Mouse (Mus musculus) liver, embryonic 14.5 days (tissue): ENCODE measurements around the gene Stk40. TPM values are rescaled to one million over a fixed set of nuclear protein-coding genes. Genes with fewer than 3 reads are reported as not detected.

Experiments
- ATAC-seq: fragments of 200-750 bp; cut with Nextera tagmentation; 2 replicates; pipeline ENCODE4 v1.8.0; 2017; ENCODE audit warnings: moderate number of reproducible peaks, mild to moderate bottlenecking, moderate library complexity; ENCODE audit not compliant: insufficient read depth
- DNase-seq, 3 experiments: peaks; one replicate each; pipeline ENCODE4 v3.0.0-alpha.2; 2012 to 2013; ENCODE audit warnings: low read depth in 3 of 3, low spot score in 3 of 3
- H3K27ac ChIP-seq: fragments of 300-500 bp; sonication (generic); 2 replicates; pipeline ENCODE4 v1.5.1; 2014; ENCODE audit warnings: moderate library complexity, mild to moderate bottlenecking, control low read depth, inconsistent platforms
- H3K27me3 ChIP-seq: fragments of 300-500 bp; sonication (generic); 2 replicates; pipeline ENCODE4 v1.6.1; 2014; ENCODE audit warnings: mild to moderate bottlenecking, low read length, moderate library complexity; ENCODE audit not compliant: control insufficient read depth, insufficient read depth
- H3K36me3 ChIP-seq: fragments of 300-500 bp; sonication (generic); replicated peaks from 2 replicates; pipeline ENCODE4 v1.6.1; 2014; ENCODE audit warnings: low read depth; ENCODE audit not compliant: control insufficient read depth, insufficient read depth
- H3K4me1 ChIP-seq, 2 experiments: fragments of 200-500 bp in 1 of 2; fragments of 300-500 bp in 1 of 2; sonication (generic) in 1 of 2; replicated peaks; 2 replicates each; pipeline ENCODE4 v1.6.1; 2012 to 2014; ENCODE audit warnings: antibody characterized with exemption in 1 of 2, inconsistent platforms in 1 of 2, low read length in 1 of 2; ENCODE audit not compliant: control insufficient read depth in 2 of 2, insufficient read depth in 2 of 2
- H3K4me2 ChIP-seq: fragments of 300-500 bp; sonication (generic); 2 replicates; pipeline ENCODE4 v1.6.1; 2014; ENCODE audit warnings: low read depth, mild to moderate bottlenecking, control low read depth, moderate library complexity
- H3K4me3 ChIP-seq, 2 experiments: fragments of 200-500 bp in 1 of 2; fragments of 300-500 bp in 1 of 2; sonication (generic) in 1 of 2; 2 replicates each; pipeline ENCODE4 v1.5.1; 2012 to 2014; ENCODE audit warnings: low read depth in 2 of 2, low read length in 2 of 2, mild to moderate bottlenecking in 2 of 2, control low read depth in 1 of 2, inconsistent platforms in 1 of 2, moderate library complexity in 1 of 2; ENCODE audit not compliant: insufficient read depth in 1 of 2
- H3K9ac ChIP-seq: fragments of 300-500 bp; sonication (generic); replicated peaks from 2 replicates; pipeline ENCODE4 v1.6.1; 2014; ENCODE audit warnings: mild to moderate bottlenecking, control low read depth, moderate library complexity
- H3K9me3 ChIP-seq: fragments of 300-500 bp; sonication (generic); 2 replicates; pipeline ENCODE4 v1.6.1; 2016; ENCODE audit warnings: low read length, mixed read lengths; ENCODE audit not compliant: control insufficient read depth
- CTCF ChIP-seq: IDR thresholded peaks from 2 replicates; pipeline ENCODE4 v1.5.1; 2016; ENCODE audit warnings: antibody characterized with exemption, low read depth, control low read depth
- EP300 ChIP-seq: IDR thresholded peaks from 2 replicates; pipeline ENCODE4 v1.6.1; 2016; ENCODE audit warnings: antibody characterized with exemption, low read depth
- WGBS: fragments of 180-500 bp; shearing (Covaris S2); extraction: QIAGEN DNeasy Blood & Tissue Kit; methylation state at CpG from one replicate; pipeline ENCODE4 v1.1.7; 2014; ENCODE audit not compliant: insufficient replicate concordance; 5-methylcytosine and 5-hydroxymethylcytosine counted together
- polyA plus RNA-seq, 2 experiments: library from polyadenylated mRNA; depleted of rRNA in 1 of 2; stranded (reverse) in 1 of 2; unstranded in 1 of 2; fragments of >200 nt; fragmentation: Nextera tagmentation in 1 of 2; extraction: Ambion mirVana in 1 of 2; gene quantifications; 2 replicates each; pipeline versions ENCODE4 v1.2.1 to v1.2.3; 2012 to 2014

Gene Stk40
- polyA plus RNA-seq, 2 experiments, result 4.3 to 9.0 TPM

GRCm38 (mm10) chr4:126115871-126116521 lies 12.2 kb downstream of the Stk40 start:
- no peaks in the 10 kb centered on the region for H3K9me3 ChIP-seq
- H3K27ac ChIP-seq, result no peak overlapping the region
- H3K36me3 ChIP-seq, result no peaks in the 10 kb centered on the region
- H3K9ac ChIP-seq, result no peak overlapping the region
- H3K4me3 ChIP-seq, result no peak overlapping the region
- TF ChIP-seq CTCF (no peak), EP300 (no peak)
- 59% methylated on average over 6 of the region's 6 CpGs for WGBS
- H3K27me3 ChIP-seq, result no peaks in the 10 kb centered on the region
- DNase-seq (no peak), ATAC-seq (no peak)
- H3K4me1 ChIP-seq, result peaks cover 1 to 4% of the 10 kb centered on the region in 2 experiments
- no peak overlapping the region for H3K4me2 ChIP-seq

GRCm38 (mm10) chr4:126117116-126117515 lies 13.4 kb downstream of the Stk40 start:
- WGBS, result 74% methylated on average over 8 of the region's 8 CpGs
- no peak for DNase-seq
- no peak overlapping the region for H3K9ac ChIP-seq
- ATAC-seq, result no peak
- no peaks in the 10 kb centered on the region for H3K4me1 ChIP-seq
- no peaks in the 10 kb centered on the region for H3K36me3 ChIP-seq
- H3K27ac ChIP-seq, result no peak overlapping the region
- no peak overlapping the region for H3K4me3 ChIP-seq
- H3K27me3 ChIP-seq, result no peaks in the 10 kb centered on the region
- H3K4me2 ChIP-seq, result no peak overlapping the region
- TF ChIP-seq EP300 (no peak), CTCF (no peak)
- H3K9me3 ChIP-seq, result no peaks in the 10 kb centered on the region

GRCm38 (mm10) chr4:126118651-126119050 lies 14.9 kb downstream of the Stk40 start:
- Histone ChIP-seq H3K27ac (no peak overlapping the region), H3K9me3 (no peaks in the 10 kb centered on the region), H3K36me3 (no peaks in the 10 kb centered on the region), H3K27me3 (no peaks in the 10 kb centered on the region), H3K9ac (no peak overlapping the region), H3K4me2 (no peak overlapping the region), H3K4me3 (no peak overlapping the region), H3K4me1 (no peaks in the 10 kb centered on the region)
- WGBS, result 72% methylated on average over 4 of the region's 4 CpGs
- no peak for ATAC-seq
- DNase-seq, result no peak
- TF ChIP-seq CTCF (no peak), EP300 (no peak)

- no peak overlapping the region for H3K27ac ChIP-seq
- no peaks in the 10 kb centered on the region for H3K27me3 ChIP-seq
- ATAC-seq (no peak), DNase-seq (no peak)
- no peak overlapping the region for H3K4me3 ChIP-seq
- no peaks in the 10 kb centered on the region for H3K4me1 ChIP-seq
- H3K9ac ChIP-seq, result no peak overlapping the region
- no peaks in the 10 kb centered on the region for H3K9me3 ChIP-seq
- no peak for TF ChIP-seq CTCF
- TF ChIP-seq EP300, result no peak
- 71% methylated on average over 1 of the region's 1 CpGs for WGBS
- no peaks in the 10 kb centered on the region for H3K36me3 ChIP-seq
- no peak overlapping the region for H3K4me2 ChIP-seq
Observed at GRCm38 (mm10) chr4:126119051-126119450, 15.3 kb downstream of the Stk40 start.

GRCm38 (mm10) chr4:126120052-126120451 lies 16.3 kb downstream of the Stk40 start:
- Histone ChIP-seq H3K36me3 (no peaks in the 10 kb centered on the region), H3K9ac (no peak overlapping the region), H3K27ac (no peak overlapping the region), H3K4me1 (no peaks in the 10 kb centered on the region), H3K4me2 (no peak overlapping the region), H3K27me3 (no peaks in the 10 kb centered on the region), H3K9me3 (no peaks in the 10 kb centered on the region), H3K4me3 (no peak overlapping the region)
- DNase-seq (no peak), ATAC-seq (no peak)
- WGBS, result 70% methylated on average over 5 of the region's 5 CpGs
- TF ChIP-seq CTCF (no peak), EP300 (no peak)
